Comparison of ENCODE assay signal across 8 mouse cellular contexts in the genomic region with DNA sequence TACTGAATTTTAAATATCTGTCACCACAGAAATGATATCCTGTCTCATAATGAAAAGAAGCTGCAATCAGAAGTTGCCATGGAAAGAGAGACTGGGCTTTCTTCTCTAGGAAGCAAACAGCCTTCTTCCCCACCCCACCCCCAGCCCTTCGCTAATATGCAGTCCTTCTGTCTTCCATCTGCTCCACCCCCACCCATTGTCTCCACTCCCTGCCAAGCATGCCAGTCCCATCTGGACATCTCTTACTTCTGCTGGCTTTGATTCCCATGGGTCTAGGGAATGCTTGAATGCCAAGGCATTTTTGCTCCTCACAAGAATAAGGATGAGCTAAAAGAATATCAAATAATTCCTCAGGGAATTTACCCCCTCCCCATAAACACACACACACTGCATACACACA.
A peak's percentile ranks its signal among the peaks of the same experiment; 100 is the strongest.
DNase-seq lines count a peak whose midpoint lies in the region; ATAC-seq lines count a peak whose summit lies in the region.

No protein-coding gene starts in this region.

- no peaks in the 10 kb centered on the region for H3K27me3 ChIP-seq in hindbrain, embryonic 12.5 days
- no peaks in the 10 kb centered on the region for H3K27me3 ChIP-seq in midbrain, embryonic 12.5 days
- H3K27me3 ChIP-seq in heart, embryonic 10.5 days (ENCODE audit: insufficient read depth, poor library complexity, severe bottlenecking): no peaks in the 10 kb centered on the region

- H3K4me1 ChIP-seq in hindbrain, embryonic 12.5 days: 0 out of 2 replicates have a peak, but pooled peaks cover 3% of the 10 kb centered on the region
- peaks cover 7% of the 10 kb centered on the region for H3K4me1 ChIP-seq in midbrain, embryonic 12.5 days
- no peaks in the 10 kb centered on the region for H3K4me1 ChIP-seq in heart, embryonic 10.5 days

- H3K27ac ChIP-seq in hindbrain, embryonic 12.5 days: peak overlapping the region; percentile 79
- peak overlapping the region; percentile 69 for H3K27ac ChIP-seq in midbrain, embryonic 12.5 days (replicated peaks)
- H3K27ac ChIP-seq in heart, embryonic 10.5 days: no peak overlapping the region

- H3K36me3 ChIP-seq in hindbrain, embryonic 12.5 days: no peaks in the 10 kb centered on the region
- H3K36me3 ChIP-seq in midbrain, embryonic 12.5 days: no peaks in the 10 kb centered on the region
- H3K36me3 ChIP-seq in heart, embryonic 10.5 days: no peaks in the 10 kb centered on the region

- ATAC-seq in hindbrain, embryonic 12.5 days (ENCODE audit: low FRiP score): peak; percentile 91
- ATAC-seq in midbrain, embryonic 12.5 days (ENCODE audit: low FRiP score, low read depth): peak; percentile 84

- 0% methylated on average over 1 of the region's 1 CpGs for WGBS in hindbrain, embryonic 12.5 days
- 8% methylated on average over 1 of the region's 1 CpGs for WGBS in midbrain, embryonic 12.5 days
- WGBS in heart, embryonic 10.5 days: 36% methylated on average over 1 of the region's 1 CpGs

- peak; percentile 3 for DNase-seq in ES-CJ7 (ENCODE audit: low read depth, low spot score)
- peak; percentile 87 to 90 for DNase-seq in cerebellum, postnatal 36 days
- no peak for DNase-seq in spleen, postnatal 36 days (ENCODE audit: low spot score in 2 of 2)
- no peak for DNase-seq in kidney, postnatal 36 days
- DNase-seq in heart, embryonic 10.5 days (ENCODE audit: low spot score): no peak
- DNase-seq in testis, postnatal 14 days (ENCODE audit: low spot score): no peak

- H3K4me2 ChIP-seq in hindbrain, embryonic 12.5 days (replicated peaks): peak overlapping the region; percentile 24
- peak overlapping the region; percentile 4; the same call in 1 of the 2 replicates for H3K4me2 ChIP-seq in midbrain, embryonic 12.5 days (replicated peaks)

- H3K4me3 ChIP-seq in hindbrain, embryonic 12.5 days: no peak overlapping the region
- no peak overlapping the region for H3K4me3 ChIP-seq in midbrain, embryonic 12.5 days
- H3K4me3 ChIP-seq in heart, embryonic 10.5 days: no peak overlapping the region

- H3K9ac ChIP-seq in hindbrain, embryonic 12.5 days: no peak overlapping the region
- no peak overlapping the region for H3K9ac ChIP-seq in midbrain, embryonic 12.5 days (replicated peaks)

- H3K9me3 ChIP-seq in hindbrain, embryonic 12.5 days (replicated peaks): no peaks in the 10 kb centered on the region
- no peaks in the 10 kb centered on the region for H3K9me3 ChIP-seq in midbrain, embryonic 12.5 days
- H3K9me3 ChIP-seq in heart, embryonic 10.5 days: no peaks in the 10 kb centered on the region

Comparison
In these comparisons a context has a peak if more than half of its experiments do, and no peak if none do; other contexts are left out.
1. DNase-seq: peak in ES-CJ7 (single experiment) and cerebellum, postnatal 36 days (2 of 2); none in spleen, postnatal 36 days (0 of 2), kidney, postnatal 36 days (0 of 2), heart, embryonic 10.5 days (single experiment) and testis, postnatal 14 days (single experiment).